Mouse (Mus musculus) ES-Bruce4 (cell line): Measurements from ENCODE around the gene Slc22a3.

Experiments used
- CTCF ChIP-seq: IDR thresholded peaks from one replicate; pipeline ENCODE4 v1.8.1; 2011; ENCODE audit warnings: low read depth, low read length
- EP300 ChIP-seq: IDR thresholded peaks from 2 replicates; pipeline ENCODE4 v1.6.1; 2011; ENCODE audit warnings: low read depth, low read length; ENCODE audit not compliant: insufficient read depth
- POLR2A ChIP-seq: IDR thresholded peaks from one replicate; pipeline ENCODE4 v1.8.1; 2011; ENCODE audit warnings: low read length; ENCODE audit not compliant: insufficient read depth

GRCm38 (mm10) chr17:12507654-12508204 is at the start of gene Slc22a3:
- no peak for TF ChIP-seq CTCF
- TF ChIP-seq POLR2A, result no peak
- TF ChIP-seq EP300, result no peak
